Mouse (Mus musculus): ENCODE measurements around the gene Lefty2. TPM values are rescaled to one million over a fixed set of nuclear protein-coding genes. Genes with fewer than 3 reads are reported as not detected.

The Lefty2 gene
- polyA plus RNA-seq, 1 experiment from 2014 or later, result 0.14 TPM

GRCm38 (mm10) chr1:180945001-180945980 is 52.4 kb downstream of the Lefty2 start:
- peak overlapping the region; percentile 15; the same call in 1 of the 2 replicates for H3K9ac ChIP-seq

GRCm38 (mm10) chr1:180946448-180946847 is 53.5 kb downstream of the Lefty2 start:
- Histone ChIP-seq H3K27me3 (no peaks in the 10 kb centered on the region), H3K9me3 (replicated peaks) (no peaks in the 10 kb centered on the region), H3K9ac (no peak overlapping the region), H3K27ac (no peak overlapping the region), H3K4me2 (no peak overlapping the region), H3K4me3 (no peak overlapping the region), H3K36me3 (peaks cover 32% of the 10 kb centered on the region), H3K4me1 (replicated peaks) (peaks cover 41% of the 10 kb centered on the region)
- 71% methylated on average over 6 of the region's 6 CpGs for WGBS
- ATAC-seq (replicated peaks; ENCODE audit: insufficient number of reproducible peaks, insufficient read depth, low FRiP score, low read depth), result no peak

More at GRCm38 (mm10) chr1:180945001-180945980, 52.4 kb downstream of the Lefty2 start:
- peak overlapping the region; percentile 47 for H3K4me2 ChIP-seq
- peaks cover 28% of the 10 kb centered on the region for H3K36me3 ChIP-seq
- 34% methylated on average over 20 of the region's 20 CpGs for WGBS
- H3K4me1 ChIP-seq (replicated peaks), result peaks cover 48% of the 10 kb centered on the region
- H3K27me3 ChIP-seq, result no peaks in the 10 kb centered on the region
- peak; percentile 72 for ATAC-seq (replicated peaks; ENCODE audit: insufficient number of reproducible peaks, insufficient read depth, low FRiP score, low read depth)
- peak overlapping the region; percentile 57 for H3K27ac ChIP-seq
- H3K9me3 ChIP-seq (replicated peaks), result no peaks in the 10 kb centered on the region
- H3K4me3 ChIP-seq, result no peak overlapping the region; the same call in 1 of the 2 replicates

Other genes with a start within 250 kb of the Lefty2 start
- gene Mixl1, start 196.1 kb upstream of the Lefty2 start, polyA plus RNA-seq (2015; fragmentation: Nextera tagmentation; extraction: Ambion mirVana), result 0.08 TPM in 1 of 2 replicates, not detected in the other
- 16.9 and 20.0 TPM in 2 replicates for gene Acbd3, start 167.1 kb upstream of the Lefty2 start, polyA plus RNA-seq (2015; fragmentation: Nextera tagmentation; extraction: Ambion mirVana)
- 1,560 and 1,618 TPM in 2 replicates for gene H3f3a, start 79.2 kb upstream of the Lefty2 start, polyA plus RNA-seq (2015; fragmentation: Nextera tagmentation; extraction: Ambion mirVana)
- 20.8 and 22.8 TPM in 2 replicates for gene Sde2, start 42.0 kb upstream of the Lefty2 start, polyA plus RNA-seq (2015; fragmentation: Nextera tagmentation; extraction: Ambion mirVana)
- gene Pycr2, start 11.2 kb downstream of the Lefty2 start, polyA plus RNA-seq (2015; fragmentation: Nextera tagmentation; extraction: Ambion mirVana), result 42.1 and 57.9 TPM in 2 replicates
- 1.0 and 1.5 TPM in 2 replicates for gene Lefty1, start 41.9 kb downstream of the Lefty2 start, polyA plus RNA-seq (2015; fragmentation: Nextera tagmentation; extraction: Ambion mirVana)
- gene Tmem63a, start 49.2 kb downstream of the Lefty2 start, polyA plus RNA-seq (2015; fragmentation: Nextera tagmentation; extraction: Ambion mirVana), result 10.0 and 12.1 TPM in 2 replicates
- 10.0 and 10.7 TPM in 2 replicates for gene Ephx1, start 127.8 kb downstream of the Lefty2 start, polyA plus RNA-seq (2015; fragmentation: Nextera tagmentation; extraction: Ambion mirVana)
- not detected in 2 replicates for gene 9130409I23Rik, start 158.1 kb downstream of the Lefty2 start, polyA plus RNA-seq (2015; fragmentation: Nextera tagmentation; extraction: Ambion mirVana)